Mouse (Mus musculus) heart, postnatal 0 days (tissue): ENCODE measurements around the gene Tbcd. TPM values are rescaled to one million over a fixed set of nuclear protein-coding genes. Genes with fewer than 3 reads are reported as not detected.

Experiments
- ATAC-seq: fragments of 200-750 bp; cut with Nextera tagmentation; 2 replicates; pipeline ENCODE4 v1.8.0; 2017; ENCODE audit warnings: low read depth, moderate number of reproducible peaks, moderate library complexity; ENCODE audit not compliant: insufficient read depth
- DNase-seq: peaks from one replicate; pipeline ENCODE4 v3.0.0-alpha.2; 2016; ENCODE audit warnings: low spot score
- H3K27ac ChIP-seq: fragments of 300-500 bp; sonication (generic); 2 replicates; pipeline ENCODE4 v1.5.1; 2014; ENCODE audit warnings: low read depth, mild to moderate bottlenecking
- H3K27me3 ChIP-seq: fragments of 300-500 bp; sonication (generic); 2 replicates; pipeline ENCODE4 v1.6.1; 2014; ENCODE audit warnings: low read length, mixed read lengths; ENCODE audit not compliant: control insufficient read depth, insufficient read depth
- H3K36me3 ChIP-seq: fragments of 300-500 bp; sonication (generic); replicated peaks from 2 replicates; pipeline ENCODE4 v1.6.1; 2014; ENCODE audit warnings: low read length, mixed read lengths; ENCODE audit not compliant: control insufficient read depth, insufficient read depth
- H3K4me1 ChIP-seq: fragments of 300-500 bp; sonication (generic); 2 replicates; pipeline ENCODE4 v1.6.1; 2014; ENCODE audit warnings: antibody characterized with exemption; ENCODE audit not compliant: control insufficient read depth, insufficient read depth
- H3K4me2 ChIP-seq: fragments of 300-500 bp; sonication (generic); 2 replicates; pipeline ENCODE4 v1.6.1; 2014; ENCODE audit warnings: low read depth, mild to moderate bottlenecking, low read length, moderate library complexity
- H3K4me3 ChIP-seq: fragments of 300-500 bp; sonication (generic); 2 replicates; pipeline ENCODE4 v1.5.1; 2014; ENCODE audit warnings: low read depth, low read length
- H3K9ac ChIP-seq: fragments of 300-500 bp; sonication (generic); replicated peaks from 2 replicates; pipeline ENCODE4 v1.6.1; 2014; ENCODE audit warnings: low read depth, low read length, mixed read lengths
- H3K9me3 ChIP-seq: fragments of 300-500 bp; sonication (generic); replicated peaks from 2 replicates; pipeline ENCODE4 v1.6.1; 2016; ENCODE audit warnings: low read length; ENCODE audit not compliant: control insufficient read depth
- CTCF ChIP-seq: IDR thresholded peaks from 2 replicates; pipeline ENCODE4 v1.5.1; 2016; ENCODE audit warnings: antibody characterized with exemption, control low read depth, low read depth
- EP300 ChIP-seq: IDR thresholded peaks from 2 replicates; pipeline ENCODE4 v1.6.1; 2016; ENCODE audit warnings: antibody characterized with exemption, low read depth
- WGBS: fragments of 180-500 bp; shearing (Covaris S2); extraction: QIAGEN DNeasy Blood & Tissue Kit; methylation state at CpG from one replicate; pipeline ENCODE4 v1.1.7; 2014; 5-methylcytosine and 5-hydroxymethylcytosine counted together
- polyA plus RNA-seq: library from polyadenylated mRNA; unstranded; fragments of >200 nt; fragmentation: Nextera tagmentation; extraction: Ambion mirVana; gene quantifications from 2 replicates; pipeline ENCODE4 v1.2.1, GENCODE M21; 2015
- total RNA-seq: library from RNA; depleted of rRNA; stranded (reverse); fragments of >200 nt; gene quantifications from 2 replicates; pipeline ENCODE4 v1.2.3, GENCODE M21; 2014; ENCODE audit warnings: low replicate concordance

The Tbcd gene
- total and polyA plus RNA-seq, 2 experiments from 2014 or later: 16.1 to 29.1 TPM

DNA sequence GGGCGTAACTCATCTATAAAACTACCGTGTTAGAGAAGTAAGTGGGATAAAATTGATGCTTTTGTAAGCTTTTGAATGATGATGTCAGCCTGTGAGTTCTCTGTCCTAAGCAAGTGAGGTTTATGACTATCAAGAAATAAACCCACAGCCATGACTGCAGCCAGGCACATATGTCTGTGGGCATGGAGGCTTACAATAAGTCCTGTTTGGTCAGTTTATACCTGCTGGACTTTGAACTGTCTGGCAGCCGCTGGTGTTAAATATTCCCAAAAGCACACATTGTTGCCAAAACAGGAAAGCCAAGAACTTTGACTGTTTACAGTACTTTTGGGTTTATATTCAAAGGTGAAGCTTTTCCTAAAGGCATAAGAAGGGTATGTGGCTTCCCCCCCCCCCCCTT lies 65.2 kb downstream of the Tbcd start:
- H3K27ac ChIP-seq: no peak overlapping the region
- no peak overlapping the region for H3K9ac ChIP-seq
- no peak overlapping the region for H3K4me2 ChIP-seq
- H3K36me3 ChIP-seq: 0 out of 2 replicates have a peak, but pooled peaks cover 3% of the 10 kb centered on the region
- WGBS: 82% methylated on average over 3 of the region's 3 CpGs
- H3K27me3 ChIP-seq: no peaks in the 10 kb centered on the region
- DNase-seq (no peak), ATAC-seq (no peak)
- H3K4me1 ChIP-seq: peaks cover 6% of the 10 kb centered on the region; the same call in 1 of the 2 replicates
- no peak overlapping the region for H3K4me3 ChIP-seq
- TF ChIP-seq CTCF (no peak), EP300 (no peak)
- H3K9me3 ChIP-seq: no peaks in the 10 kb centered on the region

DNA sequence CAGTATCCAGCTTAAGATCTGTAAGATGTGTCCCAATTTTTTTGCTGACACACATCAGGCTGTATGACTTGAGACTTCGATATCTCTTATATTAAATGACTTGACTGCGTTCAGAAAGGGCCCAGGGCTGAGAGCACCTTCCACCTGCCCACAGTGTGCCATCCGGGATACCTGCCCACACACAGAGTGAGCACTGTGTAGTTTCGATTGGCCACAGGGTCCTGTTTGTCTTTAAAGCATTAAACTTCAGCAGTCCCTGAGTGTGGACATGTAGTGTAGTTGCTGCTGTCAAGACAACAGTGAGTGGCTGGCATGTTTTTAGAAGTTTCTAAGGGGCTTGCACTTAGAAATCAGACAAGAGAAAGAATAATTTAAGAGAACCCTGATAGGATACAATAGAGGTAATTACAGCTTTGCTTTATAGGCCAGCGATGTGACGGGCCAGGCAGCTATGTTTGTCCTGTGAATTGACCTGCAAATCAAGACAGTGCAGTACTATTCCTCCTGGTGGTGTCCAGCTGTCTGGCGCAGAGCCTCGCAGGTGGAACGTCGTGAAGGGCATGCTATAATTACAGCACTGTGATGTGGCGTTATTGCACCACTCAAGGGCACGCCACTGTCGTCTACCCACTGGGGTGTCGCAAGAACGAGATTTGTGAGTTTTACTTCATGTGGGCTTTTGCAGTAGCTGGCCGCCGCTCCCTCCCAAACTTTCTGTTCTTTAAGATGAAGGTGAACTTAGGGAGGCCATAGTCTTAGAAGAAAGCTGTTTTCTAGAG lies 66.1 kb downstream of the Tbcd start:
- H3K27me3 ChIP-seq: no peaks in the 10 kb centered on the region
- no peak overlapping the region for H3K4me3 ChIP-seq
- TF ChIP-seq EP300 (no peak), CTCF (no peak)
- 51% methylated on average over 17 of the region's 17 CpGs for WGBS
- no peak overlapping the region for H3K4me2 ChIP-seq
- peak; percentile 19 for DNase-seq
- H3K36me3 ChIP-seq: no peaks in the 10 kb centered on the region
- no peaks in the 10 kb centered on the region for H3K9me3 ChIP-seq
- no peak overlapping the region for H3K9ac ChIP-seq
- H3K27ac ChIP-seq: no peak overlapping the region
- ATAC-seq: peak; percentile 41
- peaks cover 6% of the 10 kb centered on the region; the same call in 1 of the 2 replicates for H3K4me1 ChIP-seq

DNA sequence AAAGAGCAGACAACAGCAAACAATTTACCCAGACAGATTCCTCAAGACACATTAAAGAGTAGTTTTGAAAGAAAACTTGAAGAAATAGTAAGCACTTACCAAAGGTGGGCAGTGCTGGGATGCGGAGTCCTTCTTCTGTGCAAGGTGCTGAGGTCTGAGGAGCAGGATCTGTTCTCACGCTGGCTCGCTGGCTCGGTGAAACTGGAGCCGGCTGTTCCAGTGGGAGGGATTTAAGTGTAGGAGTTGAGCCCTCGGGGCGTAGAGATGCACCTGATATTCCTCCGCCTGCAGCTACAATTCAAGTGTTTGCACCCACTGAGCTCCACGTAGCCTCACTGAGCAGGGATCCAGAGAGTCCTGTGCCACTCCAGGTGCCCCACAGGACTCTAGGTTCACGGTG lies 67.4 kb downstream of the Tbcd start, which contains the start of gene Zfp750:
Zfp750 (minus strand) TSS at position 203 of the 400 bp plus-strand sequence.
- Histone ChIP-seq H3K27ac (no peak within 1 kb of the TSS), H3K27me3 (no peaks in the 10 kb centered on the region), H3K9ac (no peak within 1 kb of the TSS), H3K36me3 (no peaks in the 10 kb centered on the region), H3K9me3 (no peaks in the 10 kb centered on the region), H3K4me2 (no peak within 1 kb of the TSS), H3K4me3 (no peak within 1 kb of the TSS), H3K4me1 (peaks cover 6% of the 10 kb centered on the region; the same call in 1 of the 2 replicates)
- DNase-seq (no peak), ATAC-seq (no peak)
- 52% methylated on average over 10 of the region's 10 CpGs for WGBS
- TF ChIP-seq CTCF: no peak
- TF ChIP-seq EP300: no peak

DNA sequence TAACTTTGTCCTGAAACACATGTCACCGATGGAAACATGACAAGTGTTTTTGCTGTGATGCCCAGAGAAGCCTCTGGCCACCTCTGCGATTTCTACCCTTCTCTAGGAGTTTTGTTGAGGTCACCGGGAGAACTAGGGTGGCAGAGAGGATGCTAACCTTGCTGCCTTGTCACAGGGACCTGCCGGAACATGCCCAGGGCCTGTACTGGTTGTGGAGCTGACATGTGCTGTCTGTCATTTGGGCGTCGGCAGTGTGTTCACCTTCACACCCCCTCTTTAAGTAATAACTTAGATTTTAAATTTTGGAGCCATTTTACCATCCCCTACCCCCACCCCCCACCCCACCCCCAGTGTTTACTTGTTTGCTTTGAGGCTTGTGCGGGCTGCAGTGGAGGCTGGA lies 68.0 kb downstream of the Tbcd start:
- H3K4me1 ChIP-seq: peaks cover 6% of the 10 kb centered on the region; the same call in 1 of the 2 replicates
- TF ChIP-seq CTCF (no peak), EP300 (no peak)
- WGBS: 82% methylated on average over 7 of the region's 7 CpGs
- no peak for ATAC-seq
- no peak overlapping the region for H3K4me3 ChIP-seq
- H3K9me3 ChIP-seq: no peaks in the 10 kb centered on the region
- no peak overlapping the region for H3K27ac ChIP-seq
- no peaks in the 10 kb centered on the region for H3K36me3 ChIP-seq
- no peak for DNase-seq
- H3K27me3 ChIP-seq: no peaks in the 10 kb centered on the region
- no peak overlapping the region for H3K9ac ChIP-seq
- H3K4me2 ChIP-seq: no peak overlapping the region

DNA sequence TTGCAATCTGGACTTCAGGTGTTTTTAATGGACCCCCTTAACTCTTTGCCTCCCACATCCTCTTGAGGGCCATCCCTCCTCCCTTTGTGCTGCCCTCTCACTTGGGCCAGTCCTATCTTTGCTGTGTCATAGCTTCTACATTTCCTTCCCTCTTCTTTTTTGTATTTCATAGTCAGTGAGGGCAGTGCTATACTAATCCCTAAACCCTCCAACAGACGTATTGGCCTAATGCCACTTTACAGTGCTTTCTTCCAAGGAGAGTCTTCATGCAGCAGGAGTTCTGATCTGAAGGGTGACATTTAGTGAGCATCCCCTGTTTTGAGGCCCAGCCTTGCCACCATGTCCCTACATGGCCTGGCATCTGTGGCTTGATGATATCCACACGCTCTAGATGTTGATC lies 69.0 kb downstream of the Tbcd start:
- no peaks in the 10 kb centered on the region for H3K27me3 ChIP-seq
- WGBS: 79% methylated on average over 2 of the region's 2 CpGs
- H3K4me2 ChIP-seq: no peak overlapping the region
- H3K36me3 ChIP-seq: no peaks in the 10 kb centered on the region
- H3K4me3 ChIP-seq: no peak overlapping the region
- ATAC-seq (no peak), DNase-seq (no peak)
- H3K9me3 ChIP-seq: no peaks in the 10 kb centered on the region
- H3K9ac ChIP-seq: no peak overlapping the region
- no peak for TF ChIP-seq EP300
- no peak for TF ChIP-seq CTCF
- no peak overlapping the region for H3K27ac ChIP-seq
- peaks cover 6% of the 10 kb centered on the region; the same call in 1 of the 2 replicates for H3K4me1 ChIP-seq
